In the genomic region with DNA sequence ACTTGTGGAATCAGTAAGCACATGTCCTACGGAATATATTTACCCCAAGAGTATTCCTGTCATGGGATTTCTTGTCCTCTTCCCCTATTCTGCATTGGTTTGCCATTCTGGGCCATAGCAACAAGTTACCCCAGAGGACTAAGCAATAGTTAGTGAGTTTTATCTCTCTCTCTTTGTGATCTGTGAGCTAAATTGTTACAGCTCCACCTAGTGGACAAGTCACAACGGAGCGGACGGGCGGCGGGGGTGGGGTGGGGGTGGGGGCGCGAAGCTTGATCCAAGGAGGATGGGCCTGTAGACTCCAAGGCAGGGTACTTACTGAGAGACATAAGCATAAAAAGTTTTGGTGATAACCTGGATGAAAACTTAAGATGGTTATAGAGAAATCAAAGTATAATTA, we compare ENCODE assay signal across 7 mouse cellular contexts.
DNase-seq lines count a peak whose midpoint lies in the region; ATAC-seq and TF ChIP-seq lines count a peak whose summit lies in the region.

No protein-coding gene starts in this region.

- H3K4me3 ChIP-seq in left cerebral cortex, adult 2 months: no peak overlapping the region
- no peak overlapping the region for H3K4me3 ChIP-seq in embryonic facial prominence, embryonic 13.5 days

- no peak overlapping the region for H3K9ac ChIP-seq in embryonic facial prominence, embryonic 13.5 days

- H3K27me3 ChIP-seq in embryonic facial prominence, embryonic 13.5 days: no peaks in the 10 kb centered on the region

- peak; percentile 45 for TF ChIP-seq CTCF in left cerebral cortex, adult 2 months (IDR thresholded peaks at IDR 0.05)

- no peak for ATAC-seq in embryonic facial prominence, embryonic 13.5 days (ENCODE audit: insufficient number of reproducible peaks, insufficient read depth, low FRiP score, low TSS enrichment, low read depth)
- no peak for ATAC-seq in erythroblast, adult 5-6 weeks (replicated peaks; ENCODE audit: low FRiP score, poor library complexity, severe bottlenecking)

- intact Hi-C loops in left cerebral cortex, adult 2 months (cut with DNase I): no loop called here

- peaks cover 7% of the 10 kb centered on the region; the same call in 1 of the 2 replicates for H3K4me1 ChIP-seq in embryonic facial prominence, embryonic 13.5 days

- 6% methylated on average over 8 of the region's 8 CpGs for WGBS in embryonic facial prominence, embryonic 13.5 days

- H3K27ac ChIP-seq in left cerebral cortex, adult 2 months: no peak overlapping the region
- no peak overlapping the region for H3K27ac ChIP-seq in embryonic facial prominence, embryonic 13.5 days

- H3K4me2 ChIP-seq in embryonic facial prominence, embryonic 13.5 days: peak overlapping the region; percentile 16; the same call in 1 of the 2 replicates

- no peaks in the 10 kb centered on the region for H3K36me3 ChIP-seq in embryonic facial prominence, embryonic 13.5 days

- no peaks in the 10 kb centered on the region for H3K9me3 ChIP-seq in embryonic facial prominence, embryonic 13.5 days

- no peak for DNase-seq in left cerebral cortex, adult 2 months (ENCODE audit: extremely low spot score in 1 of 2, low spot score in 2 of 2)
- no peak for DNase-seq in left cerebral cortex, adult 9 months (ENCODE audit: low spot score in 2 of 2)
- DNase-seq in WW6 (ENCODE audit: low read depth, low spot score): peak; percentile 1
- DNase-seq in mesoderm, embryonic 11.5 days (ENCODE audit: low read depth, low spot score): peak; percentile 39
- no peak for DNase-seq in layer of hippocampus, adult 9-11 months

Comparison
In these comparisons a context has a peak if more than half of its experiments do, and no peak if none do; other contexts are left out.
1. DNase-seq: peak in WW6 (single experiment) and mesoderm, embryonic 11.5 days (single experiment); none in left cerebral cortex, adult 2 months (0 of 2), left cerebral cortex, adult 9 months (0 of 2) and layer of hippocampus, adult 9-11 months (single experiment).